In genomic region chr5:104459706-104460455, GRCm38 (mm10) we compare ENCODE assay signal across 8 mouse cellular contexts. TPM values are rescaled to one million over a fixed set of nuclear protein-coding genes. Genes with fewer than 3 reads are reported as not detected.
A peak's percentile ranks its signal among the peaks of the same experiment; 100 is the strongest.
DNase-seq lines count a peak whose midpoint lies in the region; ATAC-seq and TF ChIP-seq lines count a peak whose summit lies in the region.

No protein-coding gene starts in this region.

- H3K4me1 ChIP-seq in thymus, adult 2 months (replicated peaks; ENCODE audit: control insufficient read depth, insufficient read depth, low read length): no peaks in the 10 kb centered on the region
- peaks cover 15% of the 10 kb centered on the region for H3K4me1 ChIP-seq in embryonic facial prominence, embryonic 13.5 days
- peaks cover 13% of the 10 kb centered on the region for H3K4me1 ChIP-seq in limb, embryonic 15.5 days
- peaks cover 16% of the 10 kb centered on the region; the same call in 1 of the 2 replicates for H3K4me1 ChIP-seq in midbrain, embryonic 14.5 days (ENCODE audit: control insufficient read depth, insufficient read depth, low read length)

- TF ChIP-seq POLR2A in thymus, adult 2 months (IDR thresholded peaks at IDR 0.05; ENCODE audit: control insufficient read depth, extremely low read depth, insufficient read depth, low read length, poor library complexity): no peak

- 3% methylated on average over 82 of the region's 82 CpGs for WGBS in thymus, adult 2 months
- under 1% methylated on average over 74 of the region's 82 CpGs for WGBS in embryonic facial prominence, embryonic 13.5 days
- WGBS in limb, embryonic 15.5 days: under 1% methylated on average over 80 of the region's 82 CpGs
- WGBS in midbrain, embryonic 14.5 days: under 1% methylated on average over 67 of the region's 82 CpGs

- peak overlapping the region; percentile 98 for H3K9ac ChIP-seq in embryonic facial prominence, embryonic 13.5 days
- peak overlapping the region; percentile 93 for H3K9ac ChIP-seq in limb, embryonic 15.5 days
- H3K9ac ChIP-seq in midbrain, embryonic 14.5 days (replicated peaks; ENCODE audit: low read length): peak overlapping the region; percentile 97

- H3K9me3 ChIP-seq in embryonic facial prominence, embryonic 13.5 days: peaks cover 7% of the 10 kb centered on the region; the same call in 1 of the 2 replicates
- no peaks in the 10 kb centered on the region for H3K9me3 ChIP-seq in limb, embryonic 15.5 days
- H3K9me3 ChIP-seq in midbrain, embryonic 14.5 days (ENCODE audit: control insufficient read depth, low read length): no peaks in the 10 kb centered on the region

- ATAC-seq in embryonic facial prominence, embryonic 13.5 days (ENCODE audit: insufficient number of reproducible peaks, insufficient read depth, low FRiP score, low TSS enrichment, low read depth): peak; percentile 67
- ATAC-seq in limb, embryonic 15.5 days (ENCODE audit: insufficient number of reproducible peaks, low FRiP score, low TSS enrichment, low read depth): peak; percentile 62
- ATAC-seq in midbrain, embryonic 14.5 days (ENCODE audit: low FRiP score, low TSS enrichment): peak; percentile 76

- peaks cover 11% of the 10 kb centered on the region; the same call in 1 of the 2 replicates for H3K27me3 ChIP-seq in thymus, adult 2 months (ENCODE audit: control insufficient read depth, insufficient read depth, low read length)
- H3K27me3 ChIP-seq in embryonic facial prominence, embryonic 13.5 days: no peaks in the 10 kb centered on the region
- no peaks in the 10 kb centered on the region for H3K27me3 ChIP-seq in limb, embryonic 15.5 days
- no peaks in the 10 kb centered on the region for H3K27me3 ChIP-seq in midbrain, embryonic 14.5 days (ENCODE audit: control insufficient read depth, insufficient read depth, low read length)

- DNase-seq in thymus, adult 2 months: no peak
- no peak for DNase-seq in thymus, postnatal 25 days
- peak; percentile 47 to 51 for DNase-seq in heart, adult 9 months (ENCODE audit: low spot score in 2 of 2)
- peak; percentile 69 to 73 for DNase-seq in kidney, adult 8-10 months
- peak; percentile 74 for DNase-seq in midbrain, embryonic 14.5 days
- DNase-seq in telencephalon, adult 2 months (ENCODE audit: low read depth, low spot score): peak; percentile 73

- TF ChIP-seq CTCF in thymus, adult 2 months (IDR thresholded peaks at IDR 0.05; ENCODE audit: borderline replicate concordance, control insufficient read depth, extremely low read depth, insufficient read depth, low read length, poor library complexity): no peak

- peak overlapping the region; percentile 79 for H3K4me2 ChIP-seq in embryonic facial prominence, embryonic 13.5 days
- peak overlapping the region; percentile 67 for H3K4me2 ChIP-seq in limb, embryonic 15.5 days
- peak overlapping the region; percentile 72 for H3K4me2 ChIP-seq in midbrain, embryonic 14.5 days (ENCODE audit: low read length)

- no peak overlapping the region for H3K27ac ChIP-seq in thymus, adult 2 months (ENCODE audit: control insufficient read depth, insufficient read depth, low read length)
- H3K27ac ChIP-seq in embryonic facial prominence, embryonic 13.5 days: peak overlapping the region; percentile 95
- peak overlapping the region; percentile 97 for H3K27ac ChIP-seq in limb, embryonic 15.5 days
- peak overlapping the region; percentile 96 for H3K27ac ChIP-seq in midbrain, embryonic 14.5 days (replicated peaks; ENCODE audit: low read depth, low read length)

- peak overlapping the region; percentile 30 for H3K4me3 ChIP-seq in thymus, adult 2 months (ENCODE audit: control insufficient read depth, insufficient read depth, low read length)
- H3K4me3 ChIP-seq in embryonic facial prominence, embryonic 13.5 days: peak overlapping the region; percentile 71
- peak overlapping the region; percentile 76 for H3K4me3 ChIP-seq in limb, embryonic 15.5 days
- H3K4me3 ChIP-seq in midbrain, embryonic 14.5 days (replicated peaks; ENCODE audit: low read depth, low read length): peak overlapping the region; percentile 80

- no peaks in the 10 kb centered on the region for H3K36me3 ChIP-seq in thymus, adult 2 months (ENCODE audit: control insufficient read depth, insufficient read depth, low read length)
- peaks cover 22% of the 10 kb centered on the region for H3K36me3 ChIP-seq in embryonic facial prominence, embryonic 13.5 days
- peaks cover 5% of the 10 kb centered on the region for H3K36me3 ChIP-seq in limb, embryonic 15.5 days
- no peaks in the 10 kb centered on the region for H3K36me3 ChIP-seq in midbrain, embryonic 14.5 days (ENCODE audit: control insufficient read depth, insufficient read depth, low read length)

RNA-seq across cellular contexts. Expression of gene Pkd2, which starts 0.6 kb away (rescaled TPM):
- polyA plus RNA-seq in thymus, adult 2 months (2012; rRNA removed): 4.2 and 4.3 TPM in 2 replicates
- 20.2 and 22.4 TPM in 2 replicates for polyA plus RNA-seq in embryonic facial prominence, embryonic 13.5 days (2015; fragmentation: Nextera tagmentation; extraction: Ambion mirVana)
- 14.8 and 20.0 TPM in 2 replicates for polyA plus RNA-seq in limb, embryonic 15.5 days (2015; fragmentation: Nextera tagmentation; extraction: Ambion mirVana)
- polyA plus RNA-seq in midbrain, embryonic 14.5 days (2014; fragmentation: Nextera tagmentation; extraction: Ambion mirVana): 8.2 and 10.0 TPM in 2 replicates

RNA-seq across cellular contexts. Expression of gene Spp1, which starts 25.0 kb away (rescaled TPM):
- polyA plus RNA-seq in thymus, adult 2 months (2012; rRNA removed): 3.2 and 5.1 TPM in 2 replicates
- polyA plus RNA-seq in embryonic facial prominence, embryonic 13.5 days (2015; fragmentation: Nextera tagmentation; extraction: Ambion mirVana): 6.1 and 9.8 TPM in 2 replicates
- polyA plus RNA-seq in limb, embryonic 15.5 days (2015; fragmentation: Nextera tagmentation; extraction: Ambion mirVana): 143 and 338 TPM in 2 replicates
- 7.1 and 65.2 TPM in 2 replicates for polyA plus RNA-seq in midbrain, embryonic 14.5 days (2014; fragmentation: Nextera tagmentation; extraction: Ambion mirVana)

RNA-seq across cellular contexts. Expression of gene BC005561, which starts 48.3 kb away (rescaled TPM):
- polyA plus RNA-seq in thymus, adult 2 months (2012; rRNA removed): 1.6 and 2.2 TPM in 2 replicates
- 15.5 and 16.6 TPM in 2 replicates for polyA plus RNA-seq in embryonic facial prominence, embryonic 13.5 days (2015; fragmentation: Nextera tagmentation; extraction: Ambion mirVana)
- 9.1 and 10.8 TPM in 2 replicates for polyA plus RNA-seq in limb, embryonic 15.5 days (2015; fragmentation: Nextera tagmentation; extraction: Ambion mirVana)
- polyA plus RNA-seq in midbrain, embryonic 14.5 days (2014; fragmentation: Nextera tagmentation; extraction: Ambion mirVana): 13.6 and 14.3 TPM in 2 replicates

Comparison
In these comparisons a context has a peak if more than half of its experiments do, and no peak if none do; other contexts are left out.
1. DNase-seq: peak in heart, adult 9 months (2 of 2), kidney, adult 8-10 months (2 of 2), midbrain, embryonic 14.5 days (single experiment) and telencephalon, adult 2 months (single experiment); none in thymus, adult 2 months (single experiment) and thymus, postnatal 25 days (single experiment).
2. H3K4me3 ChIP-seq: peak in every context shown above with its lines; median percentile 80 in midbrain, embryonic 14.5 days; 76 in limb, embryonic 15.5 days; 71 in embryonic facial prominence, embryonic 13.5 days; 30 in thymus, adult 2 months.
3. Peak in every context shown above with its lines, with median percentiles within 50 percentile points of each other: ATAC-seq, H3K4me2 ChIP-seq and H3K9ac ChIP-seq.